Mouse (Mus musculus) embryonic facial prominence, embryonic 13.5 days (tissue): ENCODE results near the gene Acot7. TPM values are rescaled to one million over a fixed set of nuclear protein-coding genes. Genes with fewer than 3 reads are reported as not detected.

Source experiments
- ATAC-seq: fragments of 200-750 bp; cut with Nextera tagmentation; 2 replicates; pipeline ENCODE4 v1.8.0; 2017; ENCODE audit warnings: low read depth; ENCODE audit not compliant: insufficient number of reproducible peaks, insufficient read depth, low FRiP score, low TSS enrichment
- H3K27ac ChIP-seq: fragments of 300-500 bp; sonication (generic); 2 replicates; pipeline ENCODE4 v1.5.1; 2015; ENCODE audit warnings: moderate library complexity, mild to moderate bottlenecking, inconsistent platforms
- H3K27me3 ChIP-seq: fragments of 300-500 bp; sonication (generic); 2 replicates; pipeline ENCODE4 v1.6.1; 2015; ENCODE audit warnings: mild to moderate bottlenecking, inconsistent platforms
- H3K36me3 ChIP-seq: fragments of 300-500 bp; sonication (generic); 2 replicates; pipeline ENCODE4 v1.6.1; 2015; ENCODE audit warnings: mild to moderate bottlenecking, inconsistent platforms
- H3K4me1 ChIP-seq: fragments of 300-500 bp; sonication (generic); 2 replicates; pipeline ENCODE4 v1.6.1; 2015; ENCODE audit warnings: inconsistent platforms
- H3K4me2 ChIP-seq: fragments of 300-500 bp; sonication (generic); 2 replicates; pipeline ENCODE4 v1.6.1; 2015; ENCODE audit warnings: moderate library complexity, mild to moderate bottlenecking, inconsistent platforms
- H3K4me3 ChIP-seq: fragments of 300-500 bp; sonication (generic); 2 replicates; pipeline ENCODE4 v1.5.1; 2015; ENCODE audit warnings: mild to moderate bottlenecking, inconsistent platforms
- H3K9ac ChIP-seq: fragments of 300-500 bp; sonication (generic); 2 replicates; pipeline ENCODE4 v1.6.1; 2015; ENCODE audit warnings: mild to moderate bottlenecking, inconsistent platforms
- H3K9me3 ChIP-seq: fragments of 300-500 bp; sonication (generic); 2 replicates; pipeline ENCODE4 v1.6.1; 2016; ENCODE audit warnings: inconsistent platforms
- WGBS: fragments of 180-500 bp; shearing (Covaris S2); methylation state at CpG from one replicate; pipeline ENCODE4 v1.1.7; 2015; ENCODE audit warnings: mixed read lengths; 5-methylcytosine and 5-hydroxymethylcytosine counted together
- polyA plus RNA-seq: library from polyadenylated mRNA; unstranded; fragments of >200 nt; fragmentation: Nextera tagmentation; extraction: Ambion mirVana; gene quantifications from 2 replicates; pipeline ENCODE4 v1.2.1, GENCODE M21; 2015

Acot7 gene
- polyA plus RNA-seq, 1 experiment from 2014 or later: 48.5 TPM

DNA sequence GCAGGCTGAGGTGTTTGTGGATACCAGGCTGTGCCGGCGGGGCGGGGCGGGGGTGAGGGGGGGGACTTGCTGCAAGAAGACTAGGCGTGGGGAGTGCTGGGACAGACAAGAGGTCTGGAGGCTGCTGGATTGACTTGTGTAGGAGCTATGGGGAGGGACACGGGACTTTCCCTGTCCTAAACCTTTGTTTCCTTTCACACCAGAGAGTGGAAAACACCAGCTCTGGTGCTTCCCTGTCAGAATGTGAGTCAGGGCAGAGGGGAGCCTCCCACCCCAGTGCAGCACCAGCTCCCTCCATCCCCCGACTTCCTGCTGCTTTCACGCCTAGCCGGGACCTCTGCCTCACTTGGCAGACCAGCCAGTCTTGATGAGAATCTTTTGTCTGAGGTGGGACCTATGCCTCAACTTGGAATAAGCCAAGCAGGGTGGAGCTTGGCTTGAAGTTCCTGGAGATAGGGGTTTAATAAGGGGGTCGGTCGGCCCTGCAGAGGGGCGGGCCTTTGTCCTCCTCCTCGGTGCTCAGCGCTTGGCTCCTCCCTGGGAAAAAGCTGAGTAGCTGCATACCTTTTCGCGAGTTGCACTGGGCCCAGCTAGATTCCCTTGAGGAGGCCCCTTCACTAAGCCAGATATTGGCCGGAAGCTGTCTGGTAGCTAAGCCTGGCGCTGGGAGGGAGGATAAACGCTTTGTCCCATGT is 7.7 kb downstream of the Acot7 start:
- peak overlapping the region; percentile 61 for H3K4me2 ChIP-seq
- no peaks in the 10 kb centered on the region for H3K36me3 ChIP-seq
- H3K9ac ChIP-seq: peak overlapping the region; percentile 66
- H3K27ac ChIP-seq: peak overlapping the region; percentile 92
- H3K9me3 ChIP-seq: no peaks in the 10 kb centered on the region
- peak overlapping the region; percentile 33 for H3K4me3 ChIP-seq
- 3% methylated on average over 19 of the region's 19 CpGs for WGBS
- peak; percentile 77 for ATAC-seq
- peaks cover 34% of the 10 kb centered on the region for H3K4me1 ChIP-seq
- H3K27me3 ChIP-seq: no peaks in the 10 kb centered on the region

DNA sequence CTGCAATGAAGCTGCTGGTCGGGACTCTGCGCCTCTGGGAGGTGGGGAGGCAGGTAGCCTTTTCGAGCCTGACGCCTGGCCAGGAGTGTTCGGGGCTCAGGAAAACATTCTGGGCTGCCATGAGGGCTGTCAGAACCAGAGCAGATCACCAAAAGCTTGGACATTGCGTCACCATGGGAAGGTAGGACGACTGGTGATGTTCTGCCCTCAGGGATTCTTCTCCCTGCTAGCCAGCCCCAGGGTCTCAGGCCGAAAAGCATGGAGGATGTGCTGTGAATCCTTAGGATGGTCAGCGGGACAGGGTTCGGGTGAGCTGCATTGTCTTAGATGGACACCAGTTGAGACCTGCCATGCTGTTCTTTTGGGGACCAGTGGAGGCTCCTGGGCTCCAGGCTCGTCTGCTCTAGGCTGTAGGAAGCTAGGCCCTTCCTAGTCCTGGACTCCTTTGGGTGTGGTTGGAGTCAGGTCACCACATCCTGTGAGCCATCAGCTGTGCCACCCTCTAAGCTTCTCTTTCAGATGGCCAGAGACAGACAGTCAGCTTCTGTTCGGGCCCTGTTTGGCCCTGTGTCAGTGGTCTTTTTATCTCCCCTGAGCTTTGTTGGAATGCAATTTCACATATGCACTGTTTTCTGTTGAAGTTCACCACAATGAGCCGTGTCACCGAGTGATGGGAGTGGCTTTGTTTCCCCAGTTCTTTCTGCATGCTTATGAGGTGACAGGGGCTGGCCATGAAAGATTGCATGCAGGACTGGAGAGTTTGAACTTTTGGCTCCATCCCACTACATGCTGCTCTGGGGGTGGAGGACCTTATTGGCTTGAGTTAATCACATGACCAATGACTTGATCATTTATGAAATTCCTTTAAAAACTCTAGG is 8.5 kb downstream of the Acot7 start:
- no peaks in the 10 kb centered on the region for H3K9me3 ChIP-seq
- peaks cover 39% of the 10 kb centered on the region for H3K4me1 ChIP-seq
- H3K27me3 ChIP-seq: no peaks in the 10 kb centered on the region
- H3K4me3 ChIP-seq: peak overlapping the region; percentile 33
- peak overlapping the region; percentile 66 for H3K9ac ChIP-seq
- ATAC-seq: no peak
- no peaks in the 10 kb centered on the region for H3K36me3 ChIP-seq
- peak overlapping the region; percentile 92 for H3K27ac ChIP-seq
- peak overlapping the region; percentile 61 for H3K4me2 ChIP-seq
- WGBS: 32% methylated on average over 14 of the region's 14 CpGs

DNA sequence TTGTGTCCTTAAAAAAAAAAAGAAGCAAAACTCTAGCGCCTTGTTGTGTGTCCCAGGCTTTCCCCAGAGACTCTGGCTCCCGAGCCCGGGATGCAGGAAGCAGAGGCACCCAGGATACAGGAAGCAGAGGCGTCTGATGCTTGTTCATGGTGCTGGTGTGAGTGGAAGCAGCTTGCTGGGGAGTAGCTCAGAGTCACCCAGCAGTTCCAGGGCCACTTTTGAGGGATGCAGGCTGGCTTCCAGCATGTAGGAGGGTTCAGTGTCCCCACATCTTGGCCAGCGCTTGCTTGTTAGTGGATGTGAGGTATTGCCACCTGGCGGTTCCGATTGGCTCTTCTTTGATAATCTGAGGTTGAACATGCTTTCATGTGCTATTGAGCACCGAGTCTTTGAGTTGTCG is 9.2 kb downstream of the Acot7 start:
- no peak for ATAC-seq
- Histone ChIP-seq H3K4me1 (peaks cover 39% of the 10 kb centered on the region), H3K36me3 (no peaks in the 10 kb centered on the region), H3K27me3 (no peaks in the 10 kb centered on the region), H3K27ac (no peak overlapping the region), H3K9me3 (no peaks in the 10 kb centered on the region), H3K4me3 (no peak overlapping the region), H3K4me2 (peak overlapping the region; percentile 61), H3K9ac (no peak overlapping the region)
- 86% methylated on average over 9 of the region's 9 CpGs for WGBS

DNA sequence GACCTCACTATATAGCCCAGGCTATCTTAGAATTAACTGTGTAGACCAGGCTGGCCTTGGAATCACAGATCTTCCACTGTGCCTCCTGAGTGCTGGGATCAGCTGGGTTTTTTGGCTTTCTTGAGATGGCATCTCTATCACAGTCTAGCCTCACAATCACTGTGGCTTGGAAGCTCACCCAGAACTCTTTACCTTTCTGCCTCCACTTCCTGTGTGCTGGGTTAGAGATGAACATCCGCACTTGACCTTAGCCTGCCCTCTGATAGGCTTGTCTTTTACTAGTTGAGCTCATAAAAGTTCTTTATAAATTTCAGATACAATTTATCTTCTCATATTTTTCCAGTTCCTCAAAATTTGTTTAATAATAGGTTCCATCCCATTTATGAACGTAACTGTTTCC is 10.7 kb downstream of the Acot7 start:
- no peak overlapping the region for H3K4me2 ChIP-seq
- H3K9me3 ChIP-seq: no peaks in the 10 kb centered on the region
- no peaks in the 10 kb centered on the region for H3K36me3 ChIP-seq
- 91% methylated on average over 2 of the region's 2 CpGs for WGBS
- H3K27me3 ChIP-seq: no peaks in the 10 kb centered on the region
- no peak overlapping the region for H3K9ac ChIP-seq
- no peak for ATAC-seq
- no peak overlapping the region for H3K27ac ChIP-seq
- H3K4me1 ChIP-seq: peaks cover 44% of the 10 kb centered on the region
- no peak overlapping the region for H3K4me3 ChIP-seq

DNA sequence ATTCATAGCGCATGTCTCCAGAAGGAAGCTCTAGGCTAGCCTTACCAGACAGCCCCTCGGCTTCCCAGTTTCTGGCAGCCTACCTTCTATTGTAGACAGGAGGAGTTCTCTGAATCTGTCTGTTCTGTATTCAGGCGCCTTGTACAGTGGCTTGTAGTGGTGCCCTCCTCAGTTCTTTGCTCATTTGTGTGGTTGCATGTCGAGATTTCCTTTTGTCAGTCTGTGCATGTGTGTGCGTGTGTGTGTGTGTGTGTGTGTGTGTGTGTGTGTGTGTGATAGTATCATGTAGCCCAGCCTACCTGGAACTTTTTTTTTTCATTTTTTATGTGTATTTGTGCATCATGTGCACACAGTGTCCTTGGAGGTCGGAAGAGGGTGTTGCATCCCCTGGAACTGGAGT is 11.1 kb downstream of the Acot7 start:
- no peak for ATAC-seq
- Histone ChIP-seq H3K9me3 (no peaks in the 10 kb centered on the region), H3K27me3 (no peaks in the 10 kb centered on the region), H3K9ac (no peak overlapping the region), H3K36me3 (no peaks in the 10 kb centered on the region), H3K4me2 (no peak overlapping the region), H3K4me1 (peaks cover 44% of the 10 kb centered on the region), H3K4me3 (no peak overlapping the region), H3K27ac (no peak overlapping the region)
- WGBS: 86% methylated on average over 6 of the region's 6 CpGs

DNA sequence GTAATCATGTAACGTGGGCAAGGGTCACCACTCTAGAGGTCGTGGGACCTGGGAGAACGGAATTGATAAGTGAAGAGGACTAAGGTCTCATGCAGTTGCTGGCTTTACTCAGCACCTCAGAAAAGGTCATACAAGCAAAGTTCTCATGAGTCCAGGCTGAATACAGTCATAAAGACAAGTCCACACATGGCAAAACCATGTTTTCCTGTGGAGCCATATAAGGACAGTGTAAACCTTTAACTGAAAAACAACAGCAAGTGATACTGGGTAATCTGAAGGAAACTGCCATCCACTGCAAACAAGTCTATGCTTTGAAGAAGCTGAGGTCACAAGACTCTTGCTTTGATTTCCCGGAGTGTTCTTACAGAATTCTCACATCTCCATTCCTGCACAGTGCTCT is 11.8 kb downstream of the Acot7 start:
- Histone ChIP-seq H3K27ac (no peak overlapping the region), H3K4me3 (no peak overlapping the region), H3K4me1 (peaks cover 46% of the 10 kb centered on the region), H3K27me3 (no peaks in the 10 kb centered on the region), H3K9ac (0 out of 2 replicates have a peak overlapping the region, but pooled peaks have one; percentile 16), H3K36me3 (no peaks in the 10 kb centered on the region), H3K4me2 (no peak overlapping the region), H3K9me3 (no peaks in the 10 kb centered on the region)
- ATAC-seq: no peak
- 87% methylated on average over 4 of the region's 4 CpGs for WGBS

DNA sequence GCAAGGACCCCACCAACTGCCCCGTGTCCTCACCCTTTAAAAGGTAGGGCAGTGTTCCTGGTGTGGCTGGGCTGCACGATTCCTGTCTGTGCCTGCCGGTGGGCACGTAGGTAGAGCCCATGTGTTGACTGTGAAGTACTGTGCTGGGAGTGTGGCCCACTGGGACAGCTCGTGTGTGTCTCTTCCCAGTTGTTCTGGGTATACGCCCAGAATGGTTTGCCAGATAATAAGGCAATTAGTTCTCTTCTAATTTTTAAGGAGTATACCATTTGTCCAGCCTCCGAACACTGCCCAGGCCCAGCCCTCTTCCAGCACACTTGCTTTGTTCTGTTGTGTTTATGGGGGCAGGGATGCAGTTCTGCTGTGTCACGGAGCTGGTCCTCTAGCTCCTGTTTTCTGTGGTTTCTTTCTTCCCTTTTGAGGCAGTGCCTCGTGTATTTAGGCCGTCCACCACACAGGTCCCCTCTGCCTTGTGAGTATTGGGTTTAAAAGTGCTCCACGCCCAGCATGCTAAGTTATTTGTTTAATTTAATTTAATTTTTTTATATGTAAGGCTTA is 12.2 kb downstream of the Acot7 start:
- H3K36me3 ChIP-seq: no peaks in the 10 kb centered on the region
- WGBS: 69% methylated on average over 11 of the region's 11 CpGs
- ATAC-seq: no peak
- H3K27ac ChIP-seq: no peak overlapping the region
- 0 out of 2 replicates have a peak overlapping the region, but pooled peaks have one; percentile 16 for H3K9ac ChIP-seq
- no peak overlapping the region for H3K4me3 ChIP-seq
- H3K9me3 ChIP-seq: no peaks in the 10 kb centered on the region
- no peak overlapping the region for H3K4me2 ChIP-seq
- no peaks in the 10 kb centered on the region for H3K27me3 ChIP-seq
- peaks cover 41% of the 10 kb centered on the region for H3K4me1 ChIP-seq

DNA sequence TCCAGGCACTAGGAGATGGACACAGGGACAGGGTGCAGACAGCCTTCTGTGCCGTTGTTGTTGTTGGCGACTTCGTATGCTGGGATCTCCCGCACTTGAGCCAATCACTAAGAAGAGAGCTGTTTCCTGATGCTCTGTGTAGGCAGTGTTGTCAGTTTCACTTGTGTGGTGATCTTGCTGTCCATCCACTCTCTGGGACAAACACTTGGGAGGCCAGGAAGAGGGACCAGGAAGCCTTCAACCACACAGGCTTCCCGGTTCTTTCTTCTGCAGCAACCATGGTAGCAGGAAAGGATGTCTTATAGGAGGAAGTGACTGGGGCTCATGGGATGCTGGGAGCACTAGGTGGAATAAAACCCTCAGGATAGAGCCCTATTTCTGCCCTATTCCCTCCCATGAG is 12.8 kb downstream of the Acot7 start:
- 72% methylated on average over 5 of the region's 5 CpGs for whole genome bisulfite sequencing
- Histone ChIP-seq H3K4me3 (no peak overlapping the region), H3K27ac (no peak overlapping the region), H3K4me2 (no peak overlapping the region), H3K9ac (no peak overlapping the region), H3K27me3 (no peaks in the 10 kb centered on the region), H3K36me3 (no peaks in the 10 kb centered on the region), H3K4me1 (peaks cover 36% of the 10 kb centered on the region), H3K9me3 (no peaks in the 10 kb centered on the region)
- ATAC-seq: no peak

DNA sequence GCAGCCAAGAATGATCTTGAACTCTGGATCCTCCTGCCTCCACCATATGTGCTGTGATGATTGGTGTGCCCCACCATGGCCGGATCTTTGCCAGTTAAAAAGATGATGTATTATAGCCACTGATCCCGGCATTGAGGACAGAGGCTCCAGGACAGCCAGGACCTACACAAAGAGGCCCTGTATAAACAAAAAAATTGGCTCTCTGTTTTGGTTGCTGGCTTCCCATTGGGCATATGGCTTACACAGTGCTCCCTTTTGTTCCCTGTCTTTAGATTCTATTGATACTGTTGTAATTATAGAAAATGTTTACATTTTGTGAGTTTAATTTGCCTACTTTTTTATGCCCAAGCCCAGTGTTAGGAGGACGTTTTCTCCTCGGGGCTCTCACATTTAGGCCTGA is 14.6 kb downstream of the Acot7 start:
- H3K27ac ChIP-seq: peak overlapping the region; percentile 68; the same call in 1 of the 2 replicates
- no peak for ATAC-seq

DNA sequence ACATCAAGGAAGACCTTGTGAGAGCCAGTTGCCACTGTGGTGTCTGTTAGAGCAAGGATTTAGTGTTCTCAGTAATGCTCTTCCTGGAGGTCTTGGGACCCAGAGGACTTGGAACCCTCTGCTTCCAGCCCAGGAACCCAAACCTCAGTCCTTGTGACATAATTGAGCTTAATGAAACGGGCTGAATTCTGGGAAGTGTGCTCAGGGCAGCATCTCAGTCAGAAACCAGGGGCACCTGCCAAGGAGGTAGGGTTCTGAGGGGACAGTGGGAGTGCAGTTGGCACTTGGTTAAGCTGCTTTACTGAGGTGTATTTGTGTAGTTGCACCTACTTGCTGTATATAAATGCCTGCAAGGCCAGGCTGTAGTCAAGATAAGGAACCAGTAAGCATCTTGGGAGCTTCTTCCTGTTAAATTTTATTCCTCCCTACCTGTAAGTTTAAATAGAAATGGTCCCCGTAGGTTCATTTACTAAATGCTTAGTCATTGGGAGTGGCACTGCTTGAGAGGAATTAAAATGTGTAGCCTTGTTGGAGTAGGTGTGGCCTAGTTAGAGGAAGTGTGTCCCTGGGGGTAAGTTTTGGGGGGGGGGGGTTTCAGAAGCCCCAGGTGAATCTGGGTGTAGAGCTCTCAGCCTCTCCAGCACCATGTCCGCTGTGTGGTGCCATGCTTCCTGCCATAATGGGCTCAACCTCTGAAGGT is 16.7 kb downstream of the Acot7 start:
- WGBS: 82% methylated on average over 3 of the region's 3 CpGs
- no peak for ATAC-seq

More for the DNA sequence above, 14.6 kb downstream of the Acot7 start:
- Histone ChIP-seq H3K4me1 (peaks cover 21% of the 10 kb centered on the region), H3K9me3 (no peaks in the 10 kb centered on the region), H3K36me3 (no peaks in the 10 kb centered on the region), H3K4me2 (no peak overlapping the region), H3K9ac (no peak overlapping the region), H3K27me3 (no peaks in the 10 kb centered on the region), H3K4me3 (no peak overlapping the region)
- 31% methylated on average over 4 of the region's 4 CpGs for WGBS

DNA sequence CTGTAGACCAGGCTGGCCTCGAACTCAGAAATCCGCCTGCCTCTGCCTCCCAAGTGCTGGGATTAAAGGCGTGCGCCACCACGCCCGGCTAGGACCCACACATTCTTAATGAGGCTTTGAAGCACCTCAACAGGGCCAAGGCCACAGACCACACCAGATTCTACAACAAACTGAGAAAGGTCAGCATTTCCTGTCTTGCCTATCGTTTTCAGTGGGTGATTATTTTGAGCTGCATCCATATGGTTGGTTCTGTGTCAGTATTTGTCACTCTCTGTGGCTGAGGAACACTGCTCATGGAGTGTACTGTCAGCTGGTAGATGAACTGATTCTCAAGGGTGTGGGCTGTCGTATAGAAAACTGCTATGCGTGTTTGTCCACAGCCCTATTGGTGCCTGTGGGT is 18.3 kb downstream of the Acot7 start:
- Histone ChIP-seq H3K4me2 (no peak overlapping the region), H3K9me3 (no peaks in the 10 kb centered on the region), H3K9ac (no peak overlapping the region), H3K27ac (no peak overlapping the region), H3K27me3 (no peaks in the 10 kb centered on the region), H3K36me3 (no peaks in the 10 kb centered on the region), H3K4me3 (no peak overlapping the region), H3K4me1 (peaks cover 8% of the 10 kb centered on the region)
- ATAC-seq: no peak
- WGBS: 88% methylated on average over 9 of the region's 9 CpGs

More for the DNA sequence above, 16.7 kb downstream of the Acot7 start:
- Histone ChIP-seq H3K36me3 (no peaks in the 10 kb centered on the region), H3K27me3 (no peaks in the 10 kb centered on the region), H3K4me2 (no peak overlapping the region), H3K4me1 (peaks cover 21% of the 10 kb centered on the region), H3K27ac (no peak overlapping the region; the same call in 1 of the 2 replicates), H3K9me3 (no peaks in the 10 kb centered on the region), H3K9ac (no peak overlapping the region), H3K4me3 (no peak overlapping the region)
